Mouse (Mus musculus) limb, embryonic 14.5 days (tissue): ENCODE results near the gene Gabpb2. TPM values are rescaled to one million over a fixed set of nuclear protein-coding genes. Genes with fewer than 3 reads are reported as not detected.

Experiments used
- ATAC-seq: fragments of 200-750 bp; cut with Nextera tagmentation; 2 replicates; pipeline ENCODE4 v1.8.0; 2017; ENCODE audit warnings: low read depth, moderate number of reproducible peaks, moderate TSS enrichment; ENCODE audit not compliant: low FRiP score
- DNase-seq: peaks from one replicate; pipeline ENCODE4 v3.0.0-alpha.2; 2015; ENCODE audit warnings: low spot score
- H3K27ac ChIP-seq: fragments of 300-500 bp; sonication (generic); replicated peaks from 2 replicates; pipeline ENCODE4 v1.5.1; 2014; ENCODE audit warnings: low read depth, mild to moderate bottlenecking, low read length, moderate library complexity, mixed read lengths
- H3K27me3 ChIP-seq: fragments of 300-500 bp; sonication (generic); 2 replicates; pipeline ENCODE4 v1.6.1; 2014; ENCODE audit warnings: low read length, mixed read lengths; ENCODE audit not compliant: control insufficient read depth, insufficient read depth
- H3K36me3 ChIP-seq: fragments of 300-500 bp; sonication (generic); 2 replicates; pipeline ENCODE4 v1.6.1; 2014; ENCODE audit warnings: mild to moderate bottlenecking, low read length, moderate library complexity, mixed read lengths; ENCODE audit not compliant: control insufficient read depth, insufficient read depth
- H3K4me1 ChIP-seq: fragments of 300-500 bp; sonication (generic); 2 replicates; pipeline ENCODE4 v1.6.1; 2014; ENCODE audit warnings: antibody characterized with exemption, low read length, mixed read lengths; ENCODE audit not compliant: control insufficient read depth, insufficient read depth
- H3K4me2 ChIP-seq: fragments of 300-500 bp; sonication (generic); replicated peaks from 2 replicates; pipeline ENCODE4 v1.6.1; 2014; ENCODE audit warnings: low read depth, mild to moderate bottlenecking, low read length, moderate library complexity; ENCODE audit not compliant: severe bottlenecking
- H3K4me3 ChIP-seq: fragments of 300-500 bp; sonication (generic); replicated peaks from 2 replicates; pipeline ENCODE4 v1.5.1; 2014; ENCODE audit warnings: low read length
- H3K9ac ChIP-seq: fragments of 300-500 bp; sonication (generic); 2 replicates; pipeline ENCODE4 v1.6.1; 2014; ENCODE audit warnings: mild to moderate bottlenecking, low read depth, low read length, moderate library complexity; ENCODE audit not compliant: severe bottlenecking
- H3K9me3 ChIP-seq: fragments of 300-500 bp; sonication (generic); 2 replicates; pipeline ENCODE4 v1.6.1; 2016; ENCODE audit warnings: low read length; ENCODE audit not compliant: control insufficient read depth
- POLR2A ChIP-seq: fragments of 200-500 bp; IDR thresholded peaks from 2 replicates; pipeline ENCODE4 v1.8.0; 2012; ENCODE audit warnings: inconsistent platforms, mild to moderate bottlenecking, moderate library complexity, borderline replicate concordance; ENCODE audit not compliant: insufficient read depth, insufficient read length; ENCODE audit errors: extremely low read depth
- WGBS: fragments of 180-500 bp; shearing (Covaris S2); extraction: QIAGEN DNeasy Blood & Tissue Kit; methylation state at CpG from one replicate; pipeline ENCODE4 v1.1.7; 2014; 5-methylcytosine and 5-hydroxymethylcytosine counted together
- polyA plus RNA-seq, 2 experiments: library from polyadenylated mRNA; depleted of rRNA in 1 of 2; stranded (reverse) in 1 of 2; unstranded in 1 of 2; fragments of >200 nt; fragmentation: Nextera tagmentation in 1 of 2; extraction: Ambion mirVana in 1 of 2; gene quantifications; 2 replicates each; pipeline versions ENCODE4 v1.2.1 to v1.2.3; 2012 to 2014

Gabpb2 gene
- polyA plus RNA-seq, 2 experiments = 9.7 to 26.2 TPM

DNA sequence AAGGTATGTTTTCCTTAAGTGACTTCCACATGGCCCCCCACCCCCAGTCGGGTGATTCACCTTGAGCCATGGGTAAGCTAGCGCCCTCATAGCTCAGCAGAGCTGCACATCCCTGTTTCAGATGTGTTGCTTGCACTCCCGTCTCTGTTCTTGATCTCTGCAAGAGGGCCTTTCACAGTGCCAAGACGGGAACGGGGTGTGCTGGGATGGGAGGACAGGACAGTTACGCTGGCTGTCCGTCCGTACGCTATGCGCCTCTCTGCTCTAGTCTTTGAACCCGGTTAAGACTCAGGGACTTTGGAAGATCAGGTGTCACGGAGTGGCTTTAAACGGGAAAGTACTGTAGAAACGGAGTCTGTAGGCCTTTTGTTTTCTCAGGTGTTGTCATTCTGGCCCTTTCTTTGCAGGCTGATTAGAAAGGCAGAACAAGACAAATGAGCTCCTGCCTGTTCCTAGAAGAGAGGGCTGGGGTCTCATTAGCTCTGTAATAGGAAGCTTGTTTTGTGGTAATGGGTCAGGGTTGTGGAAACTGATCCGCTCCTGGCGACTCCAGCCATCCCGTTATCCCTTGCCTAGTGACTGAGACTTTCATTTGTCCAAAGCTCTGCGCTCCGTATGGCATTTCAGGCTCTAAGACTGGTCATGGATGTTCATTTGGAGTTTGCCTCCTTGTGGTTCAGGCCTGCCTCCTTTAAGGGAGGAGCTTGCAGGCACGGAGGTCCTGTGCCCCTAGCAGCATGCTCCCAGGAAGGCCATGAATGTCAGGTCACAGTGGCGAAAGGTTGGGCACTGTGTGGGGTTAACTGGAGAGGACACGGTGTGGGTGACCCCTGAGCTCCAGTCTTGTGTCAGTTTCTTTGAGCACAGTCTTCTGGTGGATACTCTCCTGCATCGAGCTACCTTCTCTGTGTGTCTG, 17.9 kb upstream of the Gabpb2 start:
- Histone ChIP-seq H3K9me3 (no peaks in the 10 kb centered on the region), H3K27ac (no peak overlapping the region), H3K4me3 (no peak overlapping the region), H3K4me1 (peaks cover 15% of the 10 kb centered on the region), H3K4me2 (no peak overlapping the region), H3K9ac (no peak overlapping the region), H3K27me3 (no peaks in the 10 kb centered on the region), H3K36me3 (peaks cover 73% of the 10 kb centered on the region)
- 71% methylated on average over 23 of the region's 23 CpGs for WGBS
- ATAC-seq = no peak
- no peak for DNase-seq
- no peak for TF ChIP-seq POLR2A

DNA sequence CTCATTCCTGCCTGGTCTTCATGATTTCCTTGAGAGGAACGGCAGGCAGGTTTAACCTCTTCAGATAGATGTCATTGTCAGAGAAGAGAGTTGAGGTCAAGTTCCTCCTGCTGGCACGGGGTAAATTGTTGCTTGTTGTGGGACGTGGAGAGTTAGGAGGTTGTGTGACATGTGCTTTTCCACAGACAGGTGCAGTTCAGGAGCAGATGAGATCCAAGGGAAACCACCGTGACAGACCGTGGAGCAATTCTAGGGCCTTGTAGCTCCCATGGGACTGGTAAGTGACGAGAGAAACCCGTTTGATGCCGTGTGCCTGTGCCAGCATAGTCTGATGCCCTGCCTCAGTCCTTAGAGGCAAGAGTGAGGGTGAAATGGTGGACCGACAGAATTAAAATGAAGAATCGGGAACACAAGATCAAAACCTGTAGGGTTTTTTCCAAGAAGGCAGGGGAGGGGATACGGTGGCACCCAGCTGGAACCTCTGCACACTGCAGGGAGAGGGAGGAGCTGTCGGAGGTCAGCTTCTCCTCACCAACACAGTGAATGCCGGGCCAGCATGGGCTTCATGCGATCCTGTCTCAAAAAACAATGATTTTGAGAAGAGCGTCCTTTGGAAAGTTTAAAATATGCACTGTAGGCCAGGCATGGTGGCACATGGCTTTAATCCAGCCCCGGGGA, 15.7 kb upstream of the Gabpb2 start:
- H3K4me3 ChIP-seq = no peak overlapping the region
- H3K27ac ChIP-seq = no peak overlapping the region
- H3K9me3 ChIP-seq = no peaks in the 10 kb centered on the region
- H3K27me3 ChIP-seq = no peaks in the 10 kb centered on the region
- H3K9ac ChIP-seq = no peak overlapping the region
- DNase-seq (no peak), ATAC-seq (no peak)
- H3K4me1 ChIP-seq = peaks cover 21% of the 10 kb centered on the region
- H3K4me2 ChIP-seq = no peak overlapping the region
- 85% methylated on average over 16 of the region's 16 CpGs for WGBS
- no peak for TF ChIP-seq POLR2A
- peaks cover 72% of the 10 kb centered on the region for H3K36me3 ChIP-seq

DNA sequence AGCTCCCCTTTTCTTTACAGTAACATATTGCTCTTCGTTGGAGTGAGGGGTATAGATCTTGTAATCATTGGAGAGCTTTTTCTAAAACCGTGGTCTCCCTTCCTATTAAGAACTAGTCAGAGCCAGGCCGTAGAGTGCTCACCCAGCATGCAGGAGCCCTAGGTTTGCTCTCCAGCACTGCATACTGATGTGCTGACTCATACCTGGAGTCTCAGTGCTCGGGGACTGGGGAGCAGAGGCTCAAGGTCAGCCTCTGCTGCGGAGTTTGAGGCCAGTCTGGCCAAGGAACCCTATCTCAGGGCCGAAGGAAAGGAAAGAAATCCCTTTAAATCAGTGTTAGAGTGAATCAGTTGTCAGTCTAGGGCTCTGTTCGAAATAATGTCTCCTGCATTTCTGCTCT, 15.1 kb upstream of the Gabpb2 start:
- H3K36me3 ChIP-seq = peaks cover 66% of the 10 kb centered on the region
- H3K9me3 ChIP-seq = no peaks in the 10 kb centered on the region
- 83% methylated on average over 7 of the region's 7 CpGs for WGBS

DNA sequence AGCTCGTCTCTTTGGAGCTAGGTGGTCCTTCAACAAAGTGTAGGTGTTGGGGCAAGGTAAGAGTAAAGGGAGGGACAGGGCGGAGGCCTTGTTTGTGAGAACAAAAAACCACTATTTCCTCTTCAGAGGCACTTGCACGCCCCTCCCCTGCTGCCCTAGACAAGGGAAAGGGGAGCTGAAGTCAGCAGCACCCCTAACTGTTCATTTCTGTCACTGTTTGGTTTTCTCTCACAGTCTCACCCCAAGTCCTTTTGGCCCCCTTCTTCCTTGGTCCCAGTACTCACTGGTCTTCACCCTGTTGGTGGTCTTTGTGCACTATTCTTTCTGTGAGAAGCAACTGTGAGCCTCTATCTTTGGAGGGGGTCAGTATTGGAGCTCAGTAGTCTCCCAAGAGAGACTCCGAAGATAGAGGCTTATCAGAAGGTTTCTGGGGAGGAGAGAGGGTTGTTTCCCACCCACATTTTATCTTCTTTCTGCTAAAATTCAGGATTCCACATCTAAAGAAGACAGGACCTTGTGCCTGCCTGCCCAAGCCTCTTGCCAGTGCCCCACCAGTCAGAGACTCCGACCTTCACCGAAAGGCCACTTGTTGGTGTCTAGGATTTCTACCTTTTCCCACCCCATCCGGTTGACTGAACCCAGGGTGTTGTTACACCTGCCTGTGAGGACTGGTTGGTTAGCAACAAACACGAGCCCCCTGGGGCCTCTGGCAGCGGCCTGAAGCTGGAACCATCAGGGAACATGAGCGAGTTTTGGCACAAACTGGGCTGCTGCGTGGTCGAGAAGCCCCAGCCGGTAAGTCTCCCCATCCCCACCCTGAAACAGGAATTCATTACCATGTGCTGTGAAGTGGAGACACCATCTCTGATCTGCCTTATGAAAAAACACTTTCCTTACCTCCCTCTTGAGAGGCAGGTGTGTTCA, 13.8 kb upstream of the Gabpb2 start, which contains the start of gene Mllt11:
Mllt11 (minus strand) TSS at position 874 of the 924 bp plus-strand sequence.
- ATAC-seq (no peak), DNase-seq (no peak)
- Histone ChIP-seq H3K27ac (peak within 1 kb of the TSS; percentile 86; the same call in 1 of the 2 replicates), H3K36me3 (peaks cover 57% of the 10 kb centered on the region), H3K9ac (peak within 1 kb of the TSS; percentile 84; the same call in 1 of the 2 replicates), H3K9me3 (no peaks in the 10 kb centered on the region), H3K4me1 (peaks cover 28% of the 10 kb centered on the region), H3K4me2 (peak within 1 kb of the TSS; percentile 73), H3K4me3 (peak within 1 kb of the TSS; percentile 75; the same call in 1 of the 2 replicates), H3K27me3 (no peaks in the 10 kb centered on the region)
- WGBS = 69% methylated on average over 13 of the region's 13 CpGs
- no peak for TF ChIP-seq POLR2A

More for the DNA sequence above, 15.1 kb upstream of the Gabpb2 start:
- Histone ChIP-seq H3K27me3 (no peaks in the 10 kb centered on the region), H3K4me1 (peaks cover 21% of the 10 kb centered on the region), H3K27ac (no peak overlapping the region), H3K4me3 (no peak overlapping the region), H3K4me2 (no peak overlapping the region), H3K9ac (no peak overlapping the region)
- ATAC-seq (no peak), DNase-seq (no peak)
- TF ChIP-seq POLR2A = no peak
